Mouse (Mus musculus) testis, postnatal 10 days (tissue): ENCODE results near the gene Med13.

Experiments used
- DNase-seq: peaks from one replicate; pipeline ENCODE4 v3.0.0; 2021; ENCODE audit warnings: low spot score

The Med13 gene

GRCm38 (mm10) chr11:86356854-86357788, at the start of gene Med13:
TSS of gene Med13 (minus strand) at chr11:86357602.
- peak; percentile 86 for DNase-seq

- no peak for DNase-seq
These were observed 47.2 kb upstream of the Med13 start for GRCm38 (mm10) chr11:86404590-86404989.

- DNase-seq, result peak; percentile 46
These were observed 46.4 kb upstream of the Med13 start for GRCm38 (mm10) chr11:86403845-86404244.

- DNase-seq, result no peak
These were observed 42.1 kb upstream of the Med13 start for GRCm38 (mm10) chr11:86399241-86400107.

GRCm38 (mm10) chr11:86396950-86397594, 39.7 kb upstream of the Med13 start:
- DNase-seq, result no peak

- no peak for DNase-seq
These were observed 39.1 kb upstream of the Med13 start for GRCm38 (mm10) chr11:86396518-86396917.

- peak; percentile 72 for DNase-seq
These were observed 38.2 kb upstream of the Med13 start for GRCm38 (mm10) chr11:86395513-86396125.

GRCm38 (mm10) chr11:86395100-86395499, 37.7 kb upstream of the Med13 start:
- no peak for DNase-seq

GRCm38 (mm10) chr11:86391687-86392086, 34.3 kb upstream of the Med13 start:
- no peak for DNase-seq

- DNase-seq, result no peak
These were observed 32.9 kb upstream of the Med13 start for GRCm38 (mm10) chr11:86390308-86390707.

- DNase-seq, result no peak
These were observed 32.1 kb upstream of the Med13 start for GRCm38 (mm10) chr11:86389506-86389905.

GRCm38 (mm10) chr11:86388821-86389480, 31.5 kb upstream of the Med13 start:
- DNase-seq, result no peak

- no peak for DNase-seq
These were observed 29.9 kb upstream of the Med13 start for GRCm38 (mm10) chr11:86387121-86387893.

GRCm38 (mm10) chr11:86386576-86386975, 29.2 kb upstream of the Med13 start:
- DNase-seq, result no peak

- DNase-seq, result no peak
These were observed 28.4 kb upstream of the Med13 start for GRCm38 (mm10) chr11:86385710-86386282.

GRCm38 (mm10) chr11:86384141-86384540, 26.7 kb upstream of the Med13 start:
- no peak for DNase-seq

GRCm38 (mm10) chr11:86382520-86383157, 25.2 kb upstream of the Med13 start:
- DNase-seq, result no peak

GRCm38 (mm10) chr11:86381478-86382091, 24.2 kb upstream of the Med13 start:
- no peak for DNase-seq
